Mouse (Mus musculus): ENCODE measurements around the gene Rassf1.

The Rassf1 gene

GRCm38 (mm10) chr9:107551117-107551889 lies at the start of gene Rassf1:
Gene Rassf1 (plus strand): TSS chr9:107551555.
- ATAC-seq (ENCODE audit: insufficient number of reproducible peaks, low FRiP score, low TSS enrichment), result no peak

DNA sequence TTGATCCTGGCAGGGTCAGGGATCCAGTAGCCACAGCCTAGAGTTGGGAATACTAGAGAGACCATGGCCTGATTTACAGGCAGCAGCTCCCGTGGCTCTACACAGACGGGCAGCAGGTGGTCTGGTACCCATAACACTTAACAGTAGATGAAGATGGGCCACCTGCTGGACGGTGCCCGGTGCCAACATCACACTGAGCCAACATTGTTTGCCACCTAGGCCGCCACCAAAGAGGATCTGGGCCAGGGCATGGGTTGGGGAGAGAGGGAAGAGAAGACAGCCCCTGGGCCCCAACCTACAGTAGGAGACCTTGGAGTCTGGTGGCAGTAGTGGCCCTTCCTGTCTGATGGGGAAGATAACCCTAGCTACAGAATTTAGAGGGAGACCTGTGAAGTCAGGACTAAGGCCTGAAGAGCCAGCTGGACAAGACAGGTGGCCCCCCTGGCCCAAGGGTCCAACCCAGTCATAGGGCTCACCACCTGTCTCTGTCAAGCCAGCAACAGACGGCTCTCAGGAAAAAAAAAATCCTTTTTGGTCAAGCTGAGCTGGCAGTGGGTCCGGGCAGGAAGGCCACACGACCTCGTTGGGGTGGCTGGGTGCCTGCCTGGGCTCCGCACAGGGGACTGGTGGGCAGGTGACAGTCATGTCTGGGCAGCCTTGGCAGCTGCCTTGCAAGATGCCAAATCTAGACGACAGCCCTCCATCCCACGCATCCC lies 49.1 kb upstream of the Rassf1 start:
- ATAC-seq (ENCODE audit: insufficient number of reproducible peaks, low FRiP score, low TSS enrichment), result peak; percentile 77

DNA sequence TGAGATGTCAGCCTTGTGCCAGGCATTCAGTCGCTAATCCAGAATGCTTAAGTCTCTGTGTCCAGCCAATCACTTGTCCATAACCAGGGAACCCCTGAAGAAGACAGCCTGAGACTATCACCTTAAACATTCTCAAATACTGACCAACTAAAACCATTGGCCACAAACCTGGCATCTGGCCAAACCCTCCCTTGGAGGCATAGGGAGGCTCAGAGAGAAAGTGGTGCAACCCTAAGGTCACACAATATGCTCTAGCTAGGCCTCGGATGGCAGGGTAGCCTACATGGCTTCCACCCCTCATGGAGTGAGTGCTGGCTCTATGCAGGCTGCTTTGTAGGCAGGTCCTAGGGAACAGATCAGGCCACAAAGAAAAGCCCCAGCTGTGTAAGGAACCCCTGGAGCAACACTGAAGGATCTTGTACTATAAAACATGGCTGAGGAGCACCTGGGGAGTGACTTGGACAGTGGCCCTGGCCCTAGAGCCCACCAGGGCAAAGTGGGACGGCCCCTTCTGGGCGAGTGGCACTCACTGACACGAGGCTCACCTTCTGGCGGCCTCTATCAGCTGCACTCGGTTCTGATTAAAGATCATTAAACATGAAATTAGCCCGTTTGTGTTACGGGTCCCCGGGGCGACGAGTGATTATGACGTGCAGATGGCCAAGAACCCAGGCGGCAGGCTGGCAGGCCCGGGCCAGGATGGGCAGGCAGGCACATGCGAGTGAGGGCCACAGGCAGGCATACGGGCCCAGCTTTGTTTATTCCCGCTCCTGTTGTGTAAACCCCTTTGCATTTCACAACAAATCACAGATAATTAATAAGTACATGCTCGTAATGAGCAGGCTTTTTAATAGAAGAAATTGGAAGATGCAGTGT lies 46.5 kb upstream of the Rassf1 start:
- ATAC-seq (ENCODE audit: insufficient number of reproducible peaks, low FRiP score, low TSS enrichment), result no peak

DNA sequence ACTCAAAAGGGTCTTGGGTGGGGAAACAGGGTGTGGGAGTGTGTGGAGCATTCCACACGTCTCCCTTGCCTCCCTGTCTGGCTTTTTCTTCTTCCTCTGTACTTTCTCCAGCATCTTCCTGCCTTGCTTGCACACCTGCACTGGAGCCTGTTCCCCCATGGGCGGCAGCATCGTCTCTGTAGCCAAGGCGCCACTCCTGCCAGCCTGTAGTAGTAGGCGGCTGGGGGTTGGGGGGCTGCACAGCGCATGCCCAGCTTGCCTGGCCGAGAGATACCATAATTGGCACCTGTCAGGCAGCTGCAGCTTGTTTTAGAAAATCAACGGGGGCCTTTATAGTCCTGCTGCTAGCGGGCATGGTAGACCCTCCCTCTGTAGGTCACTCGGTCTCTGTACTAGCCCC lies 43.1 kb upstream of the Rassf1 start:
- ATAC-seq (ENCODE audit: insufficient number of reproducible peaks, low FRiP score, low TSS enrichment), result no peak

DNA sequence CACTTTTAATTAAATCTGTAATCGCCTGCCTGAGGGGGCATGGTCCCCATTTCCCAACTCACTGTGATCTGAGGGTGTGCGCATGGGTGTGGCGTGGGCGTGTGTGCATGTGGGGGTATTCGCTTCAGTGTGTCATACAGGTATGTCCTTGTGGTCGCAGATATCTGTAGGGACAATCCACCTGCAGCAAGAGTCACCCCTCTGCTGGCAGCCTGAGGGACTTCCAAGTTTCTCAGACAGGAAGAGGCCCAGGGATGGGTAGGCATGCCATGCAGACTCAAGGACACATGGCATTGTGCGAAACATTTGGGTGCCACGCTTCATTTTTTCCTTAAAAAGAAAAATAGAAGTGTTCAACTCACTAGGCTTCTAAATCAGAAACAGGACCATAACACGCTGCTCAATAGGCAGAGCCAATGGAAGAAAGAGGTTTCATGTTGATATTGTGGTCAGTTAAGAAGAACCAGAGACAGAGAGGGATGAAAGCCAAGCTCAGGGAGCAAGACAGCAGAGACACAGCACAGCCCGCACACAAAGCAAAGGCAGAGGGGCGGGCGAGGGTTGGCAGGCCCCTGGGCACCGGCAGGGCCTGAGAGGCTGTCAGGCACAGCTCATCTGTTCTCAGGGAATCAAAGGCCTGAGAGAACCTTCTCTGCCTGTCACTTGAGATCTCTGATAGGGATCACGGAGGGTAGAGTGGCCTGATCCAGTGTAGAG lies 40.8 kb upstream of the Rassf1 start:
- ATAC-seq (ENCODE audit: insufficient number of reproducible peaks, low FRiP score, low TSS enrichment), result no peak

DNA sequence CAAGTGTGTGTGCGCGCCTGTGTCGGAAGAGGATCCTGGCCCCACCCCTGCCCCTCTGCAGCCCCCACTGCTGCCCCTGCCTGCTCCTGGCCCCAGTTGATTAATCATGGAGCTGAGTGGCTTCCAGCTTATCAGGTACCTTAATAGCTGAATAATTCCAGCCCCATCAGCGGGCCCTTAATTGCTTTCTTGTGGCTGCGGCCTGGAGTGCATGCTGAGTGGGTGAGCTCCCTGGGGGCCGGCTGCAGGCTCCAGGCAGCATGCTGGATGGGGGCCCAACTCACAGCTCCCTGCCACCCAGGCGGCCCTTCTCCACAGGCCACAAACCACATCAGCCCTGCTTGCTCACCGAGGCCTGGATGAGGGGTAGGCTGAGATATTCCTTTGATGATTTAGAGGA lies 39.9 kb upstream of the Rassf1 start:
- ATAC-seq (ENCODE audit: insufficient number of reproducible peaks, low FRiP score, low TSS enrichment), result no peak

- no peak for ATAC-seq (ENCODE audit: insufficient number of reproducible peaks, low FRiP score, low TSS enrichment)
Measured at GRCm38 (mm10) chr9:107512326-107512725, 39.0 kb upstream of the Rassf1 start.

DNA sequence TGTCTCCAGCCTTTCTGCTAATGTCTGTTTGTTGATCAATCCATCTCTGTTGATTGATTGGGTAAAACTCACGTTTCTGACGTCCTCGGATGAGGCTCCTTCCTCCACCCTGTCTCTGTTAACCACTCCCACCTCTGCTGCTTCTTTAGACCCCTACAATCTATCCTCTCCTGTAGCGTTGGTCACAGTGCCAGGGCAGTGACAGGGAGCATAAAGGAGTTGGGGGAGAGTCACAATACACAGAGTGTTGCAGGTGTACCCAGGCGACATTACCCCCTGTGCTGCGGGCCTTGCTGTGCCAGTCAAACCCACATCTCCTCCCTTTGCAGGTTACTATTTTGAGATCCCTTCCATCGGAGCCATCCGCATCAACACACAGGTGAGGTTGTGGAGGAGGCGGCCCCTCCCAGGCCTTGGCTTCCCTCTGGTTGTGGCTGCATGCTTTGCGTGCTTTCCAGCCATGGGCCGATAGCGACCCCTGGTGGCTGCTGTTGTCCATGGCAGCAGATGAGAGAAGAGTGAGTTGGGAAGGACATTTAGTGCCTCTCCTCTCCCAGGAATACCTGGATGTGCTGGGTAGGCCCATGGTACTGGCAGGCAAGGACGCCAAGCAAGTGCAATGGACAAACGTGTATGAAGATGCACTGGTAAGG lies 36.9 kb upstream of the Rassf1 start:
- ATAC-seq (ENCODE audit: insufficient number of reproducible peaks, low FRiP score, low TSS enrichment), result peak; percentile 71

DNA sequence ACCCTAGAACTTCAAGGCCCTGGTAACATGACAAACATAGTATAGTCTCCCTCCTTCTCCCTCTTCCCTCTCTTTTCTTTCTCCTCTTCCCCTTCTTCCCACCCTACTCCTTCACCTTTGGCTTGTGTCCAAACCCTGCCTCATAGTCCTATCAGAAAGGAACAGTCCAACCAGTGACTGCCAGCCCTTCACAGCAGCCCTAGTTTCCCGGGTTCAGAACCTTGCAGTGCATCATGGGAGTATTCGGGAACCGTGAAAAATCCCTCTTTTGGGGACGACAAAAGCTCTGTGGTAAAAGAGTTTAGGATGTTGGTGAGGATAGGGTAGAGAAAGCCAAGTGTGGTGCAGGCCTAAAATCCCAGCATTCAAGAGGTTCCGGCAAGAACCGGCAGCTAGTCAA lies 31.0 kb upstream of the Rassf1 start:
- no peak for ATAC-seq (ENCODE audit: insufficient number of reproducible peaks, low FRiP score, low TSS enrichment)

GRCm38 (mm10) chr9:107521190-107521589 lies 30.2 kb upstream of the Rassf1 start:
- ATAC-seq (ENCODE audit: insufficient number of reproducible peaks, low FRiP score, low TSS enrichment), result no peak

DNA sequence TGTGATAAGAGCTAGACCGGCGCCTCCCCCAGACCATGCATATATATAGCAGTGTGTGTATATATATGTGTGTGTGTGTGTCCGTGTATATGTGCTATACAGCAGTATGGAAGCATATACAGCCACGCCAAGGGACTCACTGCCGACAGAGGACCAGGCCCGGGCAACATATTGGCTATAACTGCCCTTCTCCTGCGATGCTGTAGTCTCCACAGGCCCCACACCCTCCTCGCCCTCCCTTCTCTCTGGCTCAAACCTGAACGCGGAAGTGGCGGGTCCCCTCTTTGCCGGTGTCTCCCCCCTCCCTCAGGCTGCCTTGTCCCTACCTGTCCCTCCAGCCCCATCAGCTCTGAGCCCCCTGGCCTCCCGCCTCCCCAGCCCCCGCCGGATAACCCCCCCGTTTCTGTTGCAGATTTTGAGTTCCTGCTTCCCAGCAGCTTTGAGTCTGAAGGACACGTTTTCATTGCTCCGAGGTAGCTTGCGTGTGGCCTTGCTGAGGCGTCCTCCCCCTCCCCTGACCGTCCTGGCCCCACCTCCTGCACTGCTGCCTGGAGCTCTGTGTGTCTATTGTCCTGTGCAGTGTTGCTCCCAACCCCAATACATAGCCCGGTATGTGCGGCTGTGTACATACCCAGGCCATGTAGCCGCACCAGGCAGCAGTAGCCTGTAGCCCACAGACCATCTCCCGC lies 29.5 kb upstream of the Rassf1 start:
- ATAC-seq (ENCODE audit: insufficient number of reproducible peaks, low FRiP score, low TSS enrichment), result no peak

DNA sequence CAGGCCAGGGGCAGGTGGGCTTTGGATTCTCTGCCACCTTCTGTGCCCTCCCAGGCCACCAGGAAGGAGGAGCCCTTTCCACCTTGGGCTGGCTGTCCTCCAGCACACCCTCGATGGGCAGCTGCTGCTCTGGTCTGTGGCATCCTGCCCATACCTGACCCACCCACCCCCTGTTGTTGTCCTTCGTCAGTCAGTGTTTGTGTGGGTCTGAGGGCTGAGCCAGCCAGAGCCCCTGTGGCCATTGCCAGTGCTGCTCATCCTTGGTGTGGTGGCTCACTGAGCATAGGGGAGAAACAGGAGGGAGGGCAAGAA lies 29.0 kb upstream of the Rassf1 start:
- no peak for ATAC-seq (ENCODE audit: insufficient number of reproducible peaks, low FRiP score, low TSS enrichment)

DNA sequence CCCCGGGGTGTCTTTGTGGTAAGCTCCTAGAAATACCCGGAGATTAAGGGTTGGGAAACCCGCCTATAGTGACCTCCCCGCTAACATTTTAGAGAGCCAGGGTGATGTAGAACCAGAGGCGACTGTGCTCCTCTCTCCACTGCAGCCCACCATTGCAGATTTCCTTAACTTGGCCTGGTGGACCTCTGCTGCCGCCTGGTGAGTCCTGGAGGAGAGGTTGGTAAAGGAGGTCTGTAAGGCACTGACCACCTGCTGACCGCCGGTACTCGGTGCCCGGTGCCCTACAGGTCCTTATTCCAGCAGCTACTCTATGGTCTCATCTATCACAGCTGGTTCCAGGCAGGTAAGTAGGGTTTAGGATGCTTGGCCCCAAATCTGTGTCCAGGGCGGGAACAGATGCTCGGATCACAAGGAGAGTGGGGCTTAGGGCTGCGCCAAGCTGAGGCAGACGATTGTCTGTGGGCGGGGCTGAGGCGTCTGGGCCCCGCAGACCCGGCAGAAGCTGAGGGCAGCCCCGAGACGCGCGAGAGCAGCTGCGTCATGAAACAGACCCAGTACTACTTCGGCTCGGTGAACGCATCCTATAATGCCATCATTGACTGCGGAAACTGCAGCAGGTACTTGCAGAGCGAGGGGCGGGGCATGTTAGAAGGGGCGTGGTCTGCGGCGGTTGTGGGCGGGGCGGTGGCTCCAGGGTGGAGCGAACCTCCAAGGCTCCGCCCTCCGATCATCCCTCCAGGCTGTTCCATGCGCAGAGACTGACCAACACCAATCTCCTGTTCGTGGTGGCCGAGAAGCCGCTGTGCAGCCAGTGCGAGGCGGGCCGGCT lies 24.9 kb upstream of the Rassf1 start:
- ATAC-seq (ENCODE audit: insufficient number of reproducible peaks, low FRiP score, low TSS enrichment), result no peak

DNA sequence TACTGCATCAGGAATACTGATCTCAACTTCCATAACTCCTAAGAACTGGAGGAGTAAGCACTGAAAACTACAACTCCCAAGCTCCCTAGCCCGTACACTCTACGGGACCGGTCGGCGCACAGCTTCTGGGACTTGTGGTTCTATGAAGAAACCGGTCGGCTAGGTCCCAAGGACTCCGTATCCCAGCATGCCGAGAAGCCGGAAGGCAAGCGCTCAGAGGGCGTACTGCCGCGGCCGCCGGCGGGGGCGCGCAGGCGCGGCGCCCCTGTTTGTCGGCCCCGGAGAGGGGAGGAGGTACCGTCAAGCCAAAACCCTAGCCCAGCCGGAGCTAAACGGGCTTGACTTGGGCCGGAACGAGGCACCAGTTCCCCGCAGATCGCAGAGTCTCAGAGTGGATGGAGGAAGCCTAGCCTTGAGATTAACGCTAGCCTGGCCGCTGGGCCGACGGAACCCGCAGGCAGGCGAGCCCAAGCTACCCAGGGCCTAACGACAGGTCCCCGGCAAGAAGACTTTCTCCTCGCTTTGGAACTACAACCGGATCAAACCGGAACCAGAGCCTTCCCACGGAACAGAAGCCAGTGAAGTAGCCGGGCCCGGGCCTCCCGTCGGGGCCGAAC lies 17.5 kb upstream of the Rassf1 start, which contains the start of gene Tmem115:
Gene Tmem115 (plus strand): TSS at position 155 of the 617 bp plus-strand sequence.
- ATAC-seq (ENCODE audit: insufficient number of reproducible peaks, low FRiP score, low TSS enrichment), result peak; percentile 96

- ATAC-seq (ENCODE audit: insufficient number of reproducible peaks, low FRiP score, low TSS enrichment), result no peak; the same call in 1 of the 2 replicates
Measured at GRCm38 (mm10) chr9:107534408-107535202, 16.8 kb upstream of the Rassf1 start.

DNA sequence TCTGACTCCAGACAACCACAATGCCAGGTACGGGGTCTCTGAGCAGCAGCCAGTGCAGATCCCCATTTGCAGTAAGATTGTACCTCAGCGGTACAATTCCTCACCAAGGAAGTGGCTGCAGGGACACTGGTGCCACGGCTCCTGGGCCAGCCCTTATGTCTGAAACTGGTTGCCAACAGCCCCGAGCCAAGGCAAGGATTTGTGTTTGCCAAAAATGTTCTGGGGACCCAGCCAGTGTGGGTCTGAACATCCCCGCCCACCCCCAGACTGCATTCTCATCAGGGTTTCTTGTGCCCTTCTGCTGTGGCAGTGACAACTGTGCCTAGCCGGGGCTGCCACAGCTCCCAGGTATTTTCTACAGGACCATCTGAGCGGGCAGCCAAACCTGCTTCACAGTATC lies 13.1 kb upstream of the Rassf1 start:
- no peak for ATAC-seq (ENCODE audit: insufficient number of reproducible peaks, low FRiP score, low TSS enrichment)

- ATAC-seq (ENCODE audit: insufficient number of reproducible peaks, low FRiP score, low TSS enrichment), result no peak
Measured at GRCm38 (mm10) chr9:107538711-107539110, 12.6 kb upstream of the Rassf1 start.
